Mouse (Mus musculus): Measurements from ENCODE around the gene Timm8b.

The Timm8b gene

DNA sequence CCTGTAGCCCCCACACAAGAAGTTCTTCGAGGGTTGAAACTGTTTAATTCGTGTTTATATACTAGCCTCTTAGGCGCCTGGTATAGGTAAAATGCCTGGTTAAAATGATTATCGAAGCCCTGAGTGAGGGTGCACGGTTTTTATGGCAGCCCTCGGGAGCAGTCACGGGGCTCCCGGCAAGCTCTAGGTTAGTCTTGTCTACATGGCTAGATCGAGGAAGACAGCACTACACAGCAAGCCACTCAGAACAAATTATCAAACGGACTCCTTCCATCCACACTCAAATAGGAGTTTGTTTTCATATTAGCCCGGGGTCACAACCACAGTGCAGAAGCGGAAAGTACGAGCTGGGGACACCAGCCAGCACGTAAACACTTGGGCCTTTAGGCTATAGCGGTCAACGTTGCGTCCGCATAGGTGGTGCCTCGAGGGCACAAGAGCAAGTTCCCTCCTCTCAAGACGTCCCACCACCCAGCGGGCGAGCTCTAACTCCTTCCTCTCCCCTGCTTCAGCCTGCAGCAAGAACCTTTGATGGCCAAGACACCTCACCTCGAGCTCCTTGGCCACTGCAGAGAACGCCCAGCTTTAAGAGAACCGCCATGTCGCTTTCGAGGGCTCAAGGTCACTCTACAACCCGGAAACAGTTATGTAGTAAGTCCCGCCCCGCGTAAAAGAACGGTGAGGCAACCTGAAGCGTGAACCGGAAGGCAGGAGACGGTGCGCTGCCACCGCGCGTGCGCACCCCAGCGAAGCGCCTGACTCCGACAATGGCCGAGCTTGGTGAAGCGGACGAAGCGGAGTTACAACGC, at the start of gene Timm8b, which contains the start of gene Sdhd:
Gene Timm8b, plus strand, starts transcription at position 722 of the 809 bp plus-strand sequence.
Gene Sdhd, minus strand, starts transcription at position 624 of the 809 bp plus-strand sequence.
- DNase-seq (ENCODE audit: low spot score) = peak; percentile 79

DNA sequence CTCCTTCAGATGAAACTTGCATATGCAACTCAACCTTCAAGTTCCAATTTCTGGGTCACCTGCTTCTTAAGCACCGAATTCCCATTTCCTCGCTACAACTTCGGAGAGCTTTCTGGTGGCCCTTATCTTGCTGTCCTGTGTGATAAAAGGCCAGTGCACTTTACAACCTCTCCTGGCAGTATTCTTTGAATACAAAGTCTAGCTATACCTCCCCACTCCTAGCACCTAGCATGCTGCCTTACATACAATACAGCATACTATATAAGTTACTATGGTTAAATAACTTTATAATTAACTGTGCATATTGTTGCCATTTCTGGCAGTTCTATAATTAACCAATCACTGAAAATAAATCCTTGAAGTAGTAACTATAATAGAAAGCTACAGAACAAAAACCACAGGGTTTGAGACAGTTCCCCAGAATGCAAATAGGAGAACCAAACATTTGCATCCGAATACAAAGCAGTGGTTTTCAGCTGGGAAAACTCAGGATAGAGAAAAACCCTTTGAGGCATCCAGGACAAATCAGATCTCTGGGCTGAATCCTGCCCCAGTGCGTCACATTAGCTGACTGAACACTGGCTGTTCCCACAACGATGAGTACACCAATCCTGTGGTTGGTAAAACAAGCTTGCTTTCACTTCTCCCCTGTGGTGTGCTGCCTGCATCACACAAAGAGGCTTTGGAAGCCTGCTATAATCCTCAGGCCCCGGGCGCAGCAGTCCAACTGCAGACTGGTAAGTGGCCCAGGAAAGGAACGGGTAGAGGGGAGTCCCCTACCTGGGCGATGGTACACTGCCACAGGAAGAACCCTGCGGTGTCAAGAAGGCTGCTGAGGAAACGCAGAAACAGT, 49.2 kb upstream of the Timm8b start, which contains the start of gene Il18:
Gene Il18, plus strand, starts transcription at position 587 of the 853 bp plus-strand sequence.
- DNase-seq (ENCODE audit: low spot score) = no peak

DNA sequence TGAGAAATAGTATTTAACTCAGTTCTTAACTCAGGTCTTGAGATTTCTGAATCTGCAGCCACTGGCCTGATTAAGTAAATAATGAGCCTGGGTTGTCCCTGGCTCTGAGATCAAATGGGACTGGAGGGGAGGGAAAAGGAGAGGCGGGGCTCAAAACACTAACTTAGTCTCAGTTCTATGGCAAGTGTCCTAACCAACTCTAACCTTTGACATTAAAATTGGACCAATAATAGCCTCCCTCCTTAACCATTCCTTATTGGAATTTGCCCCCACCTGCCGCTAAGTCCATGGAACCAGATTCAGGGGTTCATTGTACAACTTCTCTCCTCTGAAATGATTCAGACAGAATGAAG, 48.6 kb upstream of the Timm8b start, which contains the start of gene Bco2:
Gene Bco2, minus strand, starts transcription at position 88 of the 353 bp plus-strand sequence.
- DNase-seq (ENCODE audit: low spot score) = no peak

DNA sequence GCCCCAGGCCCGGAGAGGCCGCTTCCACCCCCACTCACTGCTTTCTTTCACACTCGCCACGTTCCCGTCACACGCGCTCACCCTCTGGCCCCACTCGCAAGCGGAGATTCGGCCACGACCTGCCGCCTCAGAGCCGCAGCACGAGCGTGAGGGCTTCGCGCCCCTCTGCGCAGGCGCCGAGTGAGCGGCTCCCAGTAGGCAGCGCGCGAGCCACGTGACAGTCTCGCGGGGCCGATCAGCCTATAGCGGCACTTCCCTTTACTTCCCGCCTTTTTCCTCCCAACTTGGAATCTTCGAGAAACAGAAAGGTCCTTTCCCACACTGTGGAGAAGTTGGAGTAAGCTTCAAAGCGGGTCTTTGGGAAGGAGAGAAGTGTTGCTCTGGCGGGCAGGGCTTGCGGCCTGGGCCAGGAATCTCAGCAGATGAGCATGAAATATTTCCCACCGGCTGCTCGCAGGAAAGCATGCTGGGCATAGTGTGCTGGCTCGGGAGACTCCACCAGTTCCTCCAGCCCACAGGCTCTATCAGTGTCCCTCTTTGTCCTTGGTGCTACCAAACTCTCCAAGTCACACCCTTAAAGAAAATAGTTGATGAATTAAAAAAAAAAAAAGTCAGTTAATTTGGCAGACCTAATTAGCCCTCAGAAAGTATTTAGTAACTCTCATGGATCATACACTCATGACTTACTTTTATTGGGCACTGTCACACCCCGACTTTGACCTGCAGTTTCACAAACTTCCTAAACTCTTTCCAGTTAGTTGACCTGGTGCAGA, 42.4 kb upstream of the Timm8b start, which contains the start of gene Tex12:
Gene Tex12, minus strand, starts transcription at position 181 of the 773 bp plus-strand sequence.
- no peak for DNase-seq (ENCODE audit: low spot score)

DNA sequence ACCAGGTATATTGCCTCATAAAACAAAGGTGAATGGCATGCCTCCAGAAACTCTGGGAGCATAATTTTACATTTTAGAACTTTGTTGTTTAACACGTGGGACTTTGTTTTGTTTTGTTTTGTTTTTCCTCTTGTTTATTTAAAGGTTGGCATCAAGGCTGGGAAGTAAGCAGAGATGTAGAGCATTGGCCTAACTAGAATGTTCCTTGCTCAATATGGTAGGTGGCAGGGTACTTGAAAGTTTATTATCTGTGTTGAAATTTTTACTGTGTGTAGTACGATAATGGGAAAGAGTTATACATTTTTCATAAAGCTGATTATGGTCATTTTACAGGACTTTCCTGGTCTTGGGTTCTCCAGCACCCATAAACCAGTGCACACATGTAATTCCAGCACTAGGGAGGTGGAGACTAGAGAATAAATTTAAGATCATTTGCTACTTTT, 41.8 kb upstream of the Timm8b start:
- no peak for DNase-seq (ENCODE audit: low spot score)

DNA sequence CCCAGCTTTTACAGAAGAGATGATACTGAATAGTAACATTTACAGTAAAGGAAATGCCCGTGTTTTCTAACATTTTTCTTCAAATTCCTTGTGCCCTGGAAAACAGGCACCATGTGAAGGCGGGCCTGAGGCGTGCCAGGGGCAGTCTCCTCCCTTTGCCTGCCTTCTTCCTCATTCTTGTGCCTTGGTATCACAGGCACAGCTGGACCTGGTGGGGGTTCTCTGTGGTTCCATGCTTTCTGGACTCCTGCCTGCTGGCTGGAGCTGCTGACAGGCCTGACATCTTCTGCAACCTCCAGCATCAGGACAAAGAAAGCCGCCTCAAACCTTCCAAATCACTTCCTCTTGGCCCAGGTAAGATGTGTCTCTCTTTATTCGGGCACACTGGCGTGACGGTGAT, 38.5 kb upstream of the Timm8b start:
- no peak for DNase-seq (ENCODE audit: low spot score)

DNA sequence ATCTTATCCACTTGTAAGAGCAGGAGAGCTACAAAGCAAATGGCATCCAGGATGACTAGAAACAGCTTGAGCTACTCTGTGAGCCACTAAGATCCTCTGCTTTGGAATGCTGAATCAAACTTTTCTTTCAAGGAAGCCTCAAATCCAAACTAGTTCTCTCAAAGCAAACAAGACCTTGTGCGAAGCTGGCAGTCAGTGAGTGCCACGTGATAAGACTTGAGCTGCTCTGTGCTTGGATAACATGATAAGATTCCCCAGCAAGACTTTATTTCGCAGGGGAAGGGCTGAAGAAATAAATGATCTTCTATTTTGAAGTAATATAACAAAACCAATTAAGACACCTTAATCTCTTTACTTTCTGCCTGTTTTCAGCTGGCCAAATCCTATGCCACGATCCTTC, 37.8 kb upstream of the Timm8b start:
- DNase-seq (ENCODE audit: low spot score) = no peak

DNA sequence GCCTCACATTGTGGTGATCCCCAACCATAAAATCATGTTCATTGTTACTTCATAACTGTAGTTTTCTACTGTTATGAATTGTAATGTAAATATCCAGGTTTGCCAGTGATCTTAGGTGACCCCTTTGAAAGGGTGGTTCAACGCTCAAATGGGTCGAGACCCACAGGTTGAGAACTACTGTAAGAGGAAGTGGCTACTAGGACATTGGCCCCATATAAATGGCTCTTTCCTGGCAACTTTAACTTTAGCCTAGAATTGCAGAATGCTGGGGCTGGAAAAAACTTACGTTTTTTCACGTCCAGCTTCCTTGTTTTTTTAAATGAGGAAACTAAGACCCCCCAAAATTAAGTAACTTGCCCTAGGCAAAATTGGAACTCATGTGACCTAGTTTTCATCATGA, 36.3 kb upstream of the Timm8b start:
- no peak for DNase-seq (ENCODE audit: low spot score)

DNA sequence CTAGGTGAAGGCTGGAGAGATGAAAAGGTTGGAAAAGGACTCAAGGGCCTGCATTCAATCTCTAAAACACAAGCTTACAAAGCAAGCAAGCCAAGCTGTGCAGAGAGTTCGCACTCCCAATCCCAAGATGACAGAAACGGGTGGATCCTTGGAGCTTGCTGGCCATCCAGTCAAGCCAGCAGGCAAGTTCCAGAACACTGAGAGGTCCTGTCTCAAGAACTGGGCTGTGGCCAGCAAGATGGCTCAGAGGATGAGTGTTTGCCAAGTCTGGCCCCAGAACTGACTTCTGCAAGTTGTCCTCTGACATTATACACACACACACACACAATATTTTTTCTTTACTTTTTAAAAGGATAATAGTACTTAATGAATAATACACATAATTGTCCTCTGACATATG, 35.8 kb upstream of the Timm8b start:
- no peak for DNase-seq (ENCODE audit: low spot score)

DNA sequence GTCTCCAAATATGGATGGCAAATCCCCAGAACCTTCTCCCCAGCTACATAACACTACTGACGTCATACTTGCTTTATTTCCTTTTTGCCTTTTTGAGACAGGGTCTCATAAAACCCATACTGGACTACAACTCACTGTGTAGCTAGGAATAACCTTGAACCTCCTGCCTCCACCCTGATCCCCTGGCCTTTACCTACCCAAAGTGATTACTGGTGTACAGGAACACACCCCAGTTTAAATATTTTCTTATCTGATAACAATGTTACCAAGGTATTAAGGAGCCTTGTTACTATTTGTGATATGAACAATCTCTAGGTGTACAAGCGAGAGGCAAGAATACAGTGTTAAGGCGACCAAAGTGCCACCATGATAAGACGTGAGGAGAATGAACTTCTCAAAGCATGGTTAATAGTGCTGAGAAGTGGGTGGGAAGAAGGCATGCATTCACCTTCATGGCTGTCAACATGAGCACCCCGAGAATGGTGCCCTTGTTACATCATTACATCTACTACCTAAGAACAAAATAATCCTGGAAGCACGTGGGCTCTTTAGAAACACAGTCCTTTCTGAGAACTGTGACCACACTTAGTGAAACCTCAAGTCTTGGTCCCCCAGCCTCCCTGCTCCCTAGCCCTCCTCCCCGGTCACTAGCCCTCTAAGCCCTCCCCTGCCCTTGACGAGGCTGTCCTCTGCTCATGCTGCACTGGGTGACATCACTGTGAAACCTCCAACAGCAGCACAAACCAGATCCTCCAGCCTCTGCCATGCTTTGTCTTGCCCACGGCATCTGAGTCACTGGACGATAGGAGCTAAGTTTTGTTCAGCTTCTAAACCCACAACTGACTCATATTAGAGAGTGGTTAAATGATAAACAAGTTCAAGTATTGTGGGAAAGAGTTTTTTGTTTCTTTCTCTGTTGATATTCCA, 33.8 kb upstream of the Timm8b start:
- no peak for DNase-seq (ENCODE audit: low spot score)

DNA sequence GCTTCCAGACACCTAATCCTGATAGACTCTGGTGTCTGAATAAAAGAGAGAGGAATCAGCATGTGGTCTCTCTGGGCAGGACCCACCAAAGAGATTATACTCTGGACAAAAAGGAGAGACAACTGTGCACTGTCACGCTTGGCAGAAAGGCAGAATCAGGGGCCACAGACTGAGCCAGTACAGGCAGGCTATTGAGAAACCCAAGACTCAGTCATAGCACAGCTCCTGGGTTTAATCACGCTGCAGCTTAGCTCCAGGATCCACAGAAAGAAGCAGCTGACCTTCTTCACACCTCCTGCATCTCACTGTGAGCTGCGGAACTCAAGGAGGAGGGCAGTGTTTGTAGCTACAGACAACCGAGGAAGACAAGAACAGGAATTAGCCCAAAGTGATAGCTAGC, 23.3 kb upstream of the Timm8b start:
- DNase-seq (ENCODE audit: low spot score) = no peak

DNA sequence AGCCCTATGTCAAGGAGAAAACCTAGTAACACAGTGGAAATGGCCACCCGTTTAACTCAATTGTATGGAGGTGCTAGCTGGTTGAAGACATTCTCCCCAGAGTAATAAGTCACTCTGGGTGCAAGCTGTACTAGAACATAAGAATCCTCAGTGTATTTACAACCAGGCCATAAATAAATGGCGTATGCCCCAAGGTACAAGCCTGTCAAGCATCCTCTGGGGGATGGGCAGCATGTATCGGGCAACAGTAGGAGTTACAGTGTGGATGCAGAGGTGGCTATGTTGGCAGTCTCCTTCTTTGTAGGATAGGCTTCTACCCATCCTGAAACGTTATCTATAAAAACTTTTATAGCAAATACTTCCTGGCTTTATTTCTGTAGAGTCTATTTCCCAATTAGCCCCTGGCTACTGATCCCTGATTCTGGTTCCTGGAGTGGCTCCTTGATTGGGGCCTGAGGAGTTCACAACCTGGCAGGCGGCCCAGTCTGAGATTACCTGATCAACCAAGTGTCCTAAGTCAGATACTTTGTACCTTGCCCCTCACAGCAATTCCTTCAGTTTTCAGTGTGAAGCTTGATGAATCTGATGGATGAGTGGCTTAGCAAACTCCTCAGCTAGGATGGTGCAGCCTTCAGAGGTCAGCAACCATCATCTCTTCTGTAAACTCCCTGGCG, 18.4 kb upstream of the Timm8b start:
- no peak for DNase-seq (ENCODE audit: low spot score)

DNA sequence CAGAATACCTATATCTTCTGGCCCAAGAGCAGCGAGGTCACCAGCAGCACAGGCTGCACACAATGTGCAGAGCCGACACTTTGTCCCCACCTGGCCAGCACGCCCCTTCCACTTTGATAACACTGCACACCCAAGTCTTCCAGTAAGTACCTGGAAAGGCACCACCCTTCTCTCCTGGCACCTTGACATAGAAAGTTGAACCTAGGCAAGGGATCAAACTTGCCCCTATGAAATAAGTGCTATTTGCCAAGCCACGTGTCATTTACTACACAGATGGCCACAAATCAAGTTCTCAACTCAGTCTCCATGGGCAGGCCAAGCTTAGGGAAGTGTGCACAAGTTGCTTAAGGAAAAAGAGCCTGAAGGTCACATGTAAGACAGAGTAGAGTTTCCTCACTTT, 16.8 kb upstream of the Timm8b start:
- no peak for DNase-seq (ENCODE audit: low spot score)

DNA sequence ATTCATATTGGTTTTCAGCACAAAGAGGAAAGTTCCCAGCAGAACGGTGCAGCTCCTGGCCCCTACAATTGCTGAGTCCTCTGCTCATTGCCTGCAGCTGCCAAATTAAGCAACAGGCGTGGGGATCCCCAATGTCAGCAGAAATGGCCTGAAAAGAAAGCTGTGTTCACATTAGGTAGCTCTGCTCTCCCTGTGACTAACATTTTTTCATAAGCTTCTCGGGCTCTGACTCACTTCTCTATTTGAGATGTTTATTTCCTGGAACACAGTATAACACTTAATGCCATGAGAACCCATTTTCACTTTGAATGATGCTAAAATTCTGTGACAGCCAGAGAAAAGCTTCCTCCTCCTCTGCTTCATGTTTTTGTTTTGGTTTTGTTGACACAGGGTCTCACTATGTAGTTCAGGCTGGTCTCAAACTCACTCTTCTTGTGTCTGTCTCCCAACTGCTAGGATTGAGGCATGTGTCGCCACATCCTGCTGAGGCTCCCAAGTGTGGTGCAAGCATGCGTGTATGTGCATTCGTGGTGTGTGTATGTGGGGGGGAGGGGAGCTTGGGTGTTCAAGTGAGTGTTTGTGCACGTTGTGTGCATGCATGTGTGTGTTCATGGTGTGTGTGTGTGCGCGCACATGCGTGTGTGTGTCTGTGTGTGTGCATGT, 12.7 kb upstream of the Timm8b start:
- no peak for DNase-seq (ENCODE audit: low spot score)

DNA sequence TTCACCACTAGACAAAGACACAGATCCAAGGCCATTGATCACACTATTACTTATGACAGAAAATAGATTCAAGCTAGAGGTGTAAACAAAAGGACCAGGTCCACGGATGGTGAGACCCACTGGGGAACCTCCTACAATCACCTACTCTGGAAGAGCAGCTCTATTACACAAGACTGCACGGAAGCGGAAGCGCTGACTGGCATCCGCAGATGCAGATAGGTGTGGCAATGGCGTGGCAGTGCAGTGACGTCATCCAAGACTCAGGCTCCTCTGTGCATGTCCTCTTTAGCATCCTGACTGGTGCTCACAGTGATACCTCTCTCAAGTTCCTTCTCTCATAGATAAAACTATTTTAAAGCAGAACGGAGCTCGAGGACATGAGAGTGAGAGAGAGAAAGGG, 10.8 kb upstream of the Timm8b start:
- DNase-seq (ENCODE audit: low spot score) = no peak

DNA sequence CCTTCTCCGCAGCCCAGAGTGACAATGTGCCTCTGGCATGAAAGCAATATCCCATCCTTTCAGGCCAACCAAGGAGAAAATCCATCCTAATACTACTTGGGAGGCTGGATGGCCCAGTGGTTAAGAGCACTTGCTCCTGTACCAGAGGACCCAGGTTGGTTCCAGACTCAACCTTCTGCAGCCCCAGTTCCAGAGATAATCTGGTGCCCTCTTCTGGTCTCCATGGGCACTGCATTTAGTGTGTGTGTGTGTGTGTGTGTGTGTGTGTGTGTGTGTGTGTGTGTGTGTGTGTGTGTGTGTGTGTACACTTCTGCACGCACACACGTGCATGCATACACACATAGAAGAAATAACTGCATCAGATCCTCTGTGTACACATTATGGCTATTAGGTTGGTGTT, 10.2 kb upstream of the Timm8b start:
- no peak for DNase-seq (ENCODE audit: low spot score)

DNA sequence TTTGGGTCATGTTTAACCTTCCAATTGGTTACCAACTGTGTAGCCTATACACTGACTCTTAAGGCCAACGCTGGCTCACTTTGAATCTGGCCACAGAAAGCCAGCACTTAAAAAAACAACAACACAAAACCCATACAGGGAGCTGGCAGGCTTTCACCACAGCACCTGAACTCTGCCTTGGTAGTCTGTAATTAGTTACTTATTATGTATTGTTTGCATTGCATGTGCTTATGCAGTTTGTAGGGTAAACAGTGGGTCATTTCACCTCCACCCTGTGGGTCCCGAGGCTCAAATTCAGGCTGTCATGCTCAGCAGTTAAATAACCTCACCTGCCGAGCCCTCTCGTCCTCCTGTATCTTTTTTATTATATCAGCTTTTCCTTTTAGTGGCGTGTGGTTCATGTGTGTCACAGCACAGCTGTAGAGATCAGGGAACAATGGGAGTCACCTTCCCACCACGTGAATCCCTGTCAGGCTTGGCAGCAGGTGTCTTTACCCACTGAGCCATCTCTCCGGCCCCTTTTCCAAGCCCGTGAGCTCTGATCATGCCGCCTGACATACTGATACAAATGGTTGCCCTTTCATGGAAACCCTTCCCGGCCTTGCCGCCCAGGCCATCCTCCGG, 8.8 kb upstream of the Timm8b start:
- DNase-seq (ENCODE audit: low spot score) = no peak

DNA sequence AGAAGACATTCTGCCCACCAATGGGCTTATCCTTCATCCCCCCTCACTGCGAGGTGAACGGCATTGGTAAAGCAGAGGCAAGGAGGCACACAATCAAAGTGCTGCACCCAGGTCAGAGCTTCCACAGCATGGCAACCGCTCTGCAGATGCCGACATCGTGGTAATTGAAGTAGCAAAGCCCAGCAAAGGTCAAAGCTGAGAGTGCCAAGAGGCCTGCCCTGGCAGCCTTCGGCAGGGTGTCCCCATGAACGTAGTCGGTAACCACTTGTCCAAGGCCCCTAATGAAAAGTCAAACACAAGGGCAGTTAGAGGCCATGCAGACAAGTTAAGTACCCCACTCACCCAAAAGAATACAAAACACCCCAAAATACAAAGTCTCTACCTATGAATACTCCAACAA, 6.7 kb upstream of the Timm8b start:
- no peak for DNase-seq (ENCODE audit: low spot score)

DNA sequence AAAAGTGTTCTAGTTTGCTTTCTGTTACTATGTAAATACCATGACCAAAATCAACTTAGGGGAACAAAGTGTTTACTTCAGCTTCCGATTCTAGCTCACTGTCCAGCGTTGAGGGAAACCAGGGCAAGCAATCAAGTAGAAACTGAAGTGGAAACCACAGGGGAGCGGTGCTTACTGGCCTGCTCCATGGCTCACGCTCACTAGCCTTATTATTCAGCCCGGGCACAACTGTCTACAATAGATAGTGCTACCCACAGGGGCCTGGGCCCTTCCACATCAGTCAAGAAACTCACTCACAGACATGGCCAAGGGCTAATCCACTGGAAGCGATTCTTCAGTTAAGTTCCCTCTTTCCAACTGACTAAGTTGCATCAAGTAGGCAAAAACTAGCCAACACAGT, 2.2 kb upstream of the Timm8b start:
- DNase-seq (ENCODE audit: low spot score) = no peak
